Mouse (Mus musculus) embryonic facial prominence, embryonic 13.5 days (tissue): ENCODE data around the gene Kdm6b. TPM values are rescaled to one million over a fixed set of nuclear protein-coding genes. Genes with fewer than 3 reads are reported as not detected.

ENCODE experiments used
- ATAC-seq: fragments of 200-750 bp; cut with Nextera tagmentation; 2 replicates; pipeline ENCODE4 v1.8.0; 2017; ENCODE audit warnings: low read depth; ENCODE audit not compliant: insufficient number of reproducible peaks, insufficient read depth, low FRiP score, low TSS enrichment
- H3K27ac ChIP-seq: fragments of 300-500 bp; sonication (generic); 2 replicates; pipeline ENCODE4 v1.5.1; 2015; ENCODE audit warnings: moderate library complexity, mild to moderate bottlenecking, inconsistent platforms
- H3K27me3 ChIP-seq: fragments of 300-500 bp; sonication (generic); 2 replicates; pipeline ENCODE4 v1.6.1; 2015; ENCODE audit warnings: mild to moderate bottlenecking, inconsistent platforms
- H3K36me3 ChIP-seq: fragments of 300-500 bp; sonication (generic); 2 replicates; pipeline ENCODE4 v1.6.1; 2015; ENCODE audit warnings: mild to moderate bottlenecking, inconsistent platforms
- H3K4me1 ChIP-seq: fragments of 300-500 bp; sonication (generic); 2 replicates; pipeline ENCODE4 v1.6.1; 2015; ENCODE audit warnings: inconsistent platforms
- H3K4me2 ChIP-seq: fragments of 300-500 bp; sonication (generic); 2 replicates; pipeline ENCODE4 v1.6.1; 2015; ENCODE audit warnings: moderate library complexity, mild to moderate bottlenecking, inconsistent platforms
- H3K4me3 ChIP-seq: fragments of 300-500 bp; sonication (generic); 2 replicates; pipeline ENCODE4 v1.5.1; 2015; ENCODE audit warnings: mild to moderate bottlenecking, inconsistent platforms
- H3K9ac ChIP-seq: fragments of 300-500 bp; sonication (generic); 2 replicates; pipeline ENCODE4 v1.6.1; 2015; ENCODE audit warnings: mild to moderate bottlenecking, inconsistent platforms
- H3K9me3 ChIP-seq: fragments of 300-500 bp; sonication (generic); 2 replicates; pipeline ENCODE4 v1.6.1; 2016; ENCODE audit warnings: inconsistent platforms
- WGBS: fragments of 180-500 bp; shearing (Covaris S2); methylation state at CpG from one replicate; pipeline ENCODE4 v1.1.7; 2015; ENCODE audit warnings: mixed read lengths; 5-methylcytosine and 5-hydroxymethylcytosine counted together
- polyA plus RNA-seq: library from polyadenylated mRNA; unstranded; fragments of >200 nt; fragmentation: Nextera tagmentation; extraction: Ambion mirVana; gene quantifications from 2 replicates; pipeline ENCODE4 v1.2.1, GENCODE M21; 2015

The Kdm6b gene
- polyA plus RNA-seq, 1 experiment from 2014 or later: 41.3 TPM

DNA sequence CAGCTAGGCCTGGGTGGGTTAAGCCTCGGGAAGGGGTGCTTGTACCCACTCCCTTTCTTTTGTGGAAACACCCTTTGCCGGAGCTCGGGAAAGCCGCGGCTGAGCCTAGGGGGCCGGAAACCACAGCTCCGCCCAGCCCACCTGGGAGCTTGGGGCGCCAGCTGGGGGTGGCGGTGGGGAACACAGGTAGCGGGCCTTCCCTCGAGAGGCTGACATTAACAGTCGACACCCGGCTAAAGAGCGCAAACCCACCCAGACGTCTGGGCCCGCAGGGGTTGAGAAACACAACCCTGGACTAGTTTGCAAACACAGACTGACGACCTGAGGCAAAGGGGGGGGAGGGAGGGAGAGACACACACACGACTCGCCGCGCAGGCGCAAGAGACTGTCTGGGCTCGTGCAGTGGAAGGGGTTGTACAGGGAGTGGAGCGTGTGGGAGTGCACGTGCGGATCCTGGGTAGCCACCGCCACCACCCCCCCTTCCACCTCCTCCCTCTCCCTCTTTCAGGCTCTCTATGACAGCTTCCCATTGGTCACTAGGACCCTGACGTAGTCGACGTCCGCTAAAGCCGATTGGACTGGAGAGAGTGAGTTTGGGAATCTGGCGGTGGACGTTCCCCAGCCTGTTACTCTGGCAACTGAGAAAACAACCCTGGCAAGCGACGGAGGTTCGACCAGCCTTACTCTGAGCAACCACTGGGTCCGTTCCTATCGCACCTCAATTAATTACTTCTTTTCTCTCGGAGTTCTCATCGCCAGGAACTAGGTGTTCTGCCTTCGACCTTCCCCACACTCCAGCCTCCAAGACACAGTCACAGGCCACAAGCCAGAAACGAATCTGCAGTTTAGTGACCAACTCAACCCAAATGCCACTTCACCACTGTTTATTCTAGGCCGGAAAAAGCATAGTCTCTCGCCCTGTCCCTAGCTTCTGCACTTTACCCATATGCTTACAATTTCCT, 5.3 kb upstream of the Kdm6b start:
- peak; percentile 88 for ATAC-seq
- H3K4me2 ChIP-seq: peak overlapping the region; percentile 97
- peaks cover 28% of the 10 kb centered on the region for H3K27me3 ChIP-seq
- peaks cover 50% of the 10 kb centered on the region for H3K4me1 ChIP-seq
- no peaks in the 10 kb centered on the region for H3K9me3 ChIP-seq
- peak overlapping the region; percentile 77 for H3K9ac ChIP-seq
- peak overlapping the region; percentile 79 for H3K4me3 ChIP-seq
- under 1% methylated on average over 39 of the region's 45 CpGs for WGBS
- H3K36me3 ChIP-seq: no peaks in the 10 kb centered on the region
- peak overlapping the region; percentile 99 for H3K27ac ChIP-seq

- peak; percentile 8; the same call in 1 of the 2 replicates for ATAC-seq
- Histone ChIP-seq H3K4me3 (peak overlapping the region; percentile 79), H3K4me1 (peaks cover 60% of the 10 kb centered on the region), H3K27me3 (peaks cover 22% of the 10 kb centered on the region), H3K9ac (peak overlapping the region; percentile 77), H3K9me3 (no peaks in the 10 kb centered on the region), H3K4me2 (peak overlapping the region; percentile 97), H3K27ac (peak overlapping the region; percentile 99), H3K36me3 (peaks cover 7% of the 10 kb centered on the region)
- WGBS: under 1% methylated on average over 39 of the region's 39 CpGs
Observed at GRCm38 (mm10) chr11:69417449-69418384, 4.2 kb upstream of the Kdm6b start.

DNA sequence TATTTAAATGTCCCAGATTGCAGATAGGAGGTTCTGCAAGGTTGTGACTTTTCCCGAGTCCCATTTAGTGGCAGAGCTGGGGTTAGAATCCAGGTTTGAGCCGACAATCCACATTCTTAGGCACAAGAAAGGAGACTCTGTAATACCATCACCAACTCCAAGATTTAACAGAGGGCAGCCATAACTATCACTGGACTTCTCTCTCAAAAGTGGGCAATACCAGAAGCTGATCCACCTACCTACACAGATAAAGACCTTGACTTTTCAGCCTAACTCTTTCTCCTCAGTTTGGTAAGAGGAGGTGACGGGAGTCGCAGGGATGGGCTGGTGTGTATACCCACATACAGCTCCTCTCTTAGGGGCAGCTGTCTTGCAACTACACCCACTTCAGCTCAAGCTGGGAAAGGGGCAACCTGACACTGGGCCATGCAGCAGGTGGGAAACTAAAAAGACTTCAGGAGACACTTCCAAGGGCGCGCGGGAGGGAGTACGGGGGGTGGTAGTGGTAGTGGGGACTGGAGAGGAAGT, 3.5 kb upstream of the Kdm6b start:
- H3K4me2 ChIP-seq: peak overlapping the region; percentile 97
- peaks cover 14% of the 10 kb centered on the region for H3K36me3 ChIP-seq
- H3K27ac ChIP-seq: peak overlapping the region; percentile 99
- peak overlapping the region; percentile 79 for H3K4me3 ChIP-seq
- H3K4me1 ChIP-seq: peaks cover 67% of the 10 kb centered on the region
- ATAC-seq: no peak
- peak overlapping the region; percentile 77; the same call in 1 of the 2 replicates for H3K9ac ChIP-seq
- no peaks in the 10 kb centered on the region for H3K9me3 ChIP-seq
- 3% methylated on average over 8 of the region's 8 CpGs for WGBS
- peaks cover 15% of the 10 kb centered on the region for H3K27me3 ChIP-seq

DNA sequence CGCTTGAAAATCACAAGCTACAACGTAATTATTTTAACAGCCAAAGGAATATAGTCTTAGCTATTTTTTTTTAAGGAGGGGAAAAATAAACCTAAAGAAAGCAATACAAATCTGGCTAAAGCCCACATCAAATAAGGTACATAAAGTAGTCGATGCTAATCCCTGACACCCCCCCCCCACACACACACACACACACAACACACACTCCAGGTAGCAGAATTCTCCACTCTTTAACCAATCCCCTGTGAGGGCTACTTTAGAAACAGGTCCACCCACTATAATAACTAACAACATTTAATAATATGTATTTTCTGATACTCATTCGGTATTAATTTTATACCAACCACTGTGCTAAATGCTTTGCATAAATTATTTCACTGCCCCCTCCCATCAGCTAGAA, 3.0 kb upstream of the Kdm6b start:
- Histone ChIP-seq H3K36me3 (peaks cover 18% of the 10 kb centered on the region), H3K4me2 (peak overlapping the region; percentile 97), H3K9ac (peak overlapping the region; percentile 77; the same call in 1 of the 2 replicates), H3K9me3 (no peaks in the 10 kb centered on the region), H3K4me1 (peaks cover 70% of the 10 kb centered on the region), H3K27ac (peak overlapping the region; percentile 99), H3K27me3 (peaks cover 10% of the 10 kb centered on the region), H3K4me3 (peak overlapping the region; percentile 79)
- under 1% methylated on average over 4 of the region's 4 CpGs for WGBS
- ATAC-seq: no peak

DNA sequence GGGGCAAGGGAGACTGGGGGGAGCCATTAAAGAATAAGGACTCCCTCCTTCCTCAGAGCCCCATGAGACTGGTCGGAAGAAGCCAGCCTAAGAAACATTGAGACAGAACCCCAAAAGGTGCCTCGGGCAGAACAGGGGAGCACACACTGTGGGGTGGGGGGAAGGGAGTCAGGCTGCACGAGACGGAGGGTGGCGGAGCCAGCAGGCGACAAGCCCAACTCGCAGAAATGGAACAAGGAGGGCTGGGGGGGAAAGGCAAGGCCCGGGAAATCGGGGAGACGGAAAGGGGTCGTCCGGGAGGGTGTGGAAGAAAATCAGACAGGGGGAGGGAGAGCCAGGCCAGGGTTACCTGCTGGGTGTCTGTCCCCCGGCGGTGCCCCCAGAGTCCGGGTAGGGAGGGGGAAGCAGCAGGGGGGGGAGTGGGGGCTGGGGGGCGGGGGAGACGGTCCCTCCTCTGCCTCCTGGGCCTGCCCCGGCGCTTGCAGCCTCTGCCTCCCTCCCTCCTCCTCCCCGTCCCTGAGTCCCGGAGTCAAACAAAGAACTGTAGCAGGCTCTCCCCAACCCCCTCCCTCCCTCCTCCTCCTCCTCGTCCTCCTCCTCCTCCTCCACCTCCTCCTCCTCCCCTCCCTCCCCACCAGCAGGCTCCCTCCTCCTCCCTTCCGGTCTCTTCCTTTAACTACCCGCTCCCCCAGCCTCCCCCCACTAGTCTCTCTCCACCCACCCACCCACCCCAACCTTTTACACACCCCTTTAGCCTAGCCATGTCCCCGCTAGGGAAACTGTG, 2.4 kb upstream of the Kdm6b start:
- ATAC-seq: no peak
- Histone ChIP-seq H3K36me3 (peaks cover 19% of the 10 kb centered on the region), H3K9me3 (no peaks in the 10 kb centered on the region), H3K4me3 (peak overlapping the region; percentile 79), H3K9ac (peak overlapping the region; percentile 96), H3K4me1 (peaks cover 65% of the 10 kb centered on the region), H3K4me2 (peak overlapping the region; percentile 97), H3K27me3 (peaks cover 4% of the 10 kb centered on the region), H3K27ac (peak overlapping the region; percentile 99)
- WGBS: under 1% methylated on average over 15 of the region's 25 CpGs

- ATAC-seq: no peak
- Histone ChIP-seq H3K4me2 (peak overlapping the region; percentile 97), H3K9me3 (no peaks in the 10 kb centered on the region), H3K36me3 (peaks cover 19% of the 10 kb centered on the region), H3K4me1 (peaks cover 60% of the 10 kb centered on the region), H3K27me3 (no peaks in the 10 kb centered on the region), H3K9ac (peak overlapping the region; percentile 96), H3K27ac (peak overlapping the region; percentile 98), H3K4me3 (peak overlapping the region; percentile 79)
- 0% methylated on average over 3 of the region's 3 CpGs for WGBS
Observed at GRCm38 (mm10) chr11:69415327-69415667, 1.8 kb upstream of the Kdm6b start.

GRCm38 (mm10) chr11:69414421-69415326, 1.2 kb upstream of the Kdm6b start:
- ATAC-seq: no peak
- WGBS: 11% methylated on average over 4 of the region's 4 CpGs
- peak overlapping the region; percentile 97 for H3K4me2 ChIP-seq
- no peaks in the 10 kb centered on the region for H3K9me3 ChIP-seq
- H3K27ac ChIP-seq: peak overlapping the region; percentile 98
- H3K36me3 ChIP-seq: peaks cover 19% of the 10 kb centered on the region
- H3K9ac ChIP-seq: peak overlapping the region; percentile 96
- peak overlapping the region; percentile 79 for H3K4me3 ChIP-seq
- H3K4me1 ChIP-seq: peaks cover 55% of the 10 kb centered on the region
- no peaks in the 10 kb centered on the region for H3K27me3 ChIP-seq

DNA sequence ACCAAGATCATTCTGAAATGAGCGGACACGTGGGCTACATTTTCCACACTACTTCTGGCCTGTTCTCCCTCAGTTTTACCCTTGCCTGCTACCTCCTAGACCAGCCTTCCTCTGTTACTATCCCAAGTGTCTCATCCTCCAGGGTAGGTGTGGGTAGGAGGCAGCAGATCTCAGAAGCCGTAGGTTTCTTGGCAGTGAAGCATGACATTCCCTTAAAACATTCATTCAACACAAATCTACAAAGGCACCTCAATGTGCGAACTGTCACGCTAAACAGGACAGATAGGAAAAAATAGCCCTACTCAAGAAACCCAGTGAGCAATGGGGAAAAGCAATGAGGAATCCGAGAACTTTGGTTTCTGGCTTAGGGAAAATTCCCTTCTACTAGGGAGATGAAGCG, 927 bp downstream of the Kdm6b start:
- Histone ChIP-seq H3K9ac (peak overlapping the region; percentile 96), H3K4me1 (peaks cover 66% of the 10 kb centered on the region)
- no peak for ATAC-seq

DNA sequence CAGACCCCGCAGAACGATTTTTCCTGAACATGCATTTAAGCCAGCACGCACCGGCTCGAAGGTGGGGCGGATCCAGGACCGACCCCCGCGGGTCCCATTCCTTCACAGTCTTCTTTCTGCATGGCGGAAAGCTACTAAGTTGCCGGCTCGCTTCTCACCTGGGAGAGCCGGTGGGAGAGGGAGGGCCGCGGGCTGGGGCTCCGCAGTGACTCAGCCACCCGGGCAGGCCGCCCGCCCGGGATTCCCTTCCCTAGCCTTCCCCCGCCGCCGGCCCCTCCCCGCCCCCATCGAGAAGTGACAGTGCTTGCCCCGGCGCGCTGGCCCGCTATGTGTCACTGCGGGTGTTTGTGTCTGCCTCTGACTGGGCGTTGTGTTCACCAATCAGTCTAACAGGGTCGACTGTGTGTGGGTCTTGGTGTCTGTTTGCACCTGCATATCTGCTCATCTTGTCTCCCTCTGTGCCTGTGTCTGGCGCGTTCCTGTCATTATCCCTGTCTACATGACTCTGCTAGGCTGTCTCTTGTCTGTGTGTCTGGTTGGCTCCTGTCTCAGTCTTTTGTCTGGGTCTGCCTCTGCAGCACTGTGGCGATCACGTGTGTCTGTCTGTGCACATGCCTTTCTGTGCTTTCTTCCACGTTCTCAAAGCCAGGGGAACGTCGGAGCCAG, 1.8 kb downstream of the Kdm6b start:
- Histone ChIP-seq H3K4me3 (peak overlapping the region; percentile 79), H3K4me1 (peaks cover 58% of the 10 kb centered on the region), H3K27me3 (no peaks in the 10 kb centered on the region), H3K27ac (peak overlapping the region; percentile 98), H3K9ac (peak overlapping the region; percentile 91), H3K36me3 (peaks cover 35% of the 10 kb centered on the region), H3K4me2 (peak overlapping the region; percentile 97), H3K9me3 (no peaks in the 10 kb centered on the region)
- 0% methylated on average over 39 of the region's 39 CpGs for WGBS
- no peak for ATAC-seq

More for the DNA sequence above, 927 bp downstream of the Kdm6b start:
- H3K4me2 ChIP-seq: peak overlapping the region; percentile 97
- H3K27ac ChIP-seq: peak overlapping the region; percentile 98
- WGBS: 53% methylated on average over 7 of the region's 7 CpGs
- peak overlapping the region; percentile 79 for H3K4me3 ChIP-seq
- H3K36me3 ChIP-seq: peaks cover 26% of the 10 kb centered on the region
- no peaks in the 10 kb centered on the region for H3K27me3 ChIP-seq
- no peaks in the 10 kb centered on the region for H3K9me3 ChIP-seq
